Mouse (Mus musculus) mouse embryonic stem cell (cell line): ENCODE results near the gene Cenpa.

Experiments used
- in situ Hi-C, 2 experiments: fragments of 300-500 bp; cut with MboI; formaldehyde crosslinking; loops; 1 replicate in 1 of 2; 3 replicates in 1 of 2; pipeline ENCODE4 v1.14.3; 2019 to 2020; ENCODE audit warnings: low sequenced_read_pairs in 2 of 2, low pct_unique_long_range_greater_than_20kb in 1 of 2, mixed read lengths in 1 of 2; ENCODE audit not compliant: unreplicated experiment in 1 of 2

Gene Cenpa

GRCm38 (mm10) chr5:30711147-30712001 is 44.8 kb downstream of the Cenpa start, which contains the start of gene Dpysl5:
Gene Dpysl5, plus strand, starts transcription at chr5:30711564.
- in situ Hi-C loops: loop anchor here in 1 of 2 experiments (5.0 kb wide), 1 partner anchor 66 kb away; no protein-coding TSS in a partner anchor

DNA sequence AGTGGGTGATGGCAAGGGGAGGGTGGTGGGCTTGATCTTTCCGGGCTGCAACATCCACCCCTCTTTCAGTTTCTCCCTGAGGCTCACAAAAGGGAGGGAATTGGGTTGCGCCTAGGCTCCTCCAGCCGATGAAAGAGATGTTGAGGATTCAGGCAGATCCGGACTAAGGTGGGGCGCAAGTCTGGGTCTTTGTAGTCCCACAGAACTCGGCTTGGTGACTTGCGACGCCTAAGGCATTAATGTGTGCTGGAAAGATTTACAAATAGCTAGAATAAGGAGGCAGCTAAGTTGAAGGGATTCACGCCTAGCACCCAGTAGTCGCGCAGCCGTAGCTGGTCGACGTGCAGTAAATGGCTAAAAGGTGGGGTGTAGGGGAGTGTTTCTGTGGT is 45.4 kb downstream of the Cenpa start:
- in situ Hi-C loops: loop anchor here in 1 of 2 experiments (5.0 kb wide), 1 partner anchor 65 kb away; no protein-coding TSS in a partner anchor

- in situ Hi-C loops: loop anchor here in 1 of 2 experiments (5.0 kb wide), 1 partner anchor 65 kb away; no protein-coding TSS in a partner anchor
Observed at GRCm38 (mm10) chr5:30712441-30713298, 46.1 kb downstream of the Cenpa start.

DNA sequence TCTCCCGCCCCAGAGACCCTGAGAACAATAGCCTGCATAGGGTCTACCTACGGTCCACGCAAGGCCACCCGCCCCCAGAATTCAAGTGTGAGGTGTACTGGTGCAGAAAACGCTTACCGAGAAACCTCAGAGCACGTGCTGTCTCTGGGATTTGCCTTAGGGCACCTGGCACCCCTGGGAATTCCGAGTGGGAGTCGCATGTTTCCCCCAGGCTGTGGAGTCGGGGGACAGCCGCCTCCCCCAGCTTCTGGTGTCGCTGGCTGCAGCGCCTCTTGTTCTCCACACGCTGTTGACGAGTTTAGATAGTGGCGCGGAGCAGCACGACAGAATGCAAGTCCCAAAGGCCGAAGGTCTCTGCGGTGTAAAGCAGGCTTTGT is 46.7 kb downstream of the Cenpa start:
- in situ Hi-C loops: loop anchor here in 1 of 2 experiments (5.0 kb wide), 1 partner anchor 64 kb away; no protein-coding TSS in a partner anchor

DNA sequence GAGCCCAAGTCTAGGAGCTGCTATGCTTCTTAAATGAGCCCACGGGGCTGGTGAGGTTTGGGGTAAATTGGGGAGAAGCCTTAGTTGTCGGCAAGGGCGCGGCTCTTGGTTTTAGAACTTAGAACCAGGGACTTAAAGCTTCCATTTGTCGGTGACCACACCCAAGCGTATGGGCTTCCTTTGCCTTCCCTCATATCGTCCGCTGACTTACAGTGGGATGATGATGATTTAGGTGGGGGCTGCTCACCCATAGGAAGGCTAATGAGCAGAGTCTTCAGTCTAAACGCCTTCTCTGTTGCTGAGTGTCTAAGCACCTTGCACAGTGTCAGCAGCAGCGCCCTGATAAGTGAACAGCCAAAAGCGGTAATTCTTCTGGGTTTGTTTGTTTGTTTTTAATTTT is 47.1 kb downstream of the Cenpa start:
- in situ Hi-C loops: loop anchor here in 1 of 2 experiments (5.0 kb wide), 1 partner anchor 64 kb away; no protein-coding TSS in a partner anchor

DNA sequence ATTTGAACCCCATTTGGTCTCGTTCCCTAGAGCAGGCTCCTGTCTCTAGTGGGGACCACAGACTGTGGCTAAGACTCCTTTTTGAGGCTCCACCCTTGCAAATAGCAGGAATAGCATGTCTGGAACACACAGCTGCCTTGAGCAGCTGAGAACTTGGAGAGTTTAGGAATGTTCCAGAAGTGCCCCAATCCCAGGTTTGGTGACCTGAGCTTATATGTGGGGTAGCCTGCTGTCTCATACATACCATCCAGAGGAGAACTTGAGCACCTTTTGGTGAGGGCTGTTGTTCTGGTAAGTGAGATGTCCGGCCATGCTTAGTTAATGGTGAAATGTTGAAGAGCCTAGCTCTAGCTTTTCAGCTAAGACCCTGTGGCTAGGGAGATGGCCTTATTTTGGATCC is 49.7 kb downstream of the Cenpa start:
- in situ Hi-C loops: no loop called here

- in situ Hi-C loops: no loop called here
Observed at GRCm38 (mm10) chr5:30717506-30717905, 50.9 kb downstream of the Cenpa start.

DNA sequence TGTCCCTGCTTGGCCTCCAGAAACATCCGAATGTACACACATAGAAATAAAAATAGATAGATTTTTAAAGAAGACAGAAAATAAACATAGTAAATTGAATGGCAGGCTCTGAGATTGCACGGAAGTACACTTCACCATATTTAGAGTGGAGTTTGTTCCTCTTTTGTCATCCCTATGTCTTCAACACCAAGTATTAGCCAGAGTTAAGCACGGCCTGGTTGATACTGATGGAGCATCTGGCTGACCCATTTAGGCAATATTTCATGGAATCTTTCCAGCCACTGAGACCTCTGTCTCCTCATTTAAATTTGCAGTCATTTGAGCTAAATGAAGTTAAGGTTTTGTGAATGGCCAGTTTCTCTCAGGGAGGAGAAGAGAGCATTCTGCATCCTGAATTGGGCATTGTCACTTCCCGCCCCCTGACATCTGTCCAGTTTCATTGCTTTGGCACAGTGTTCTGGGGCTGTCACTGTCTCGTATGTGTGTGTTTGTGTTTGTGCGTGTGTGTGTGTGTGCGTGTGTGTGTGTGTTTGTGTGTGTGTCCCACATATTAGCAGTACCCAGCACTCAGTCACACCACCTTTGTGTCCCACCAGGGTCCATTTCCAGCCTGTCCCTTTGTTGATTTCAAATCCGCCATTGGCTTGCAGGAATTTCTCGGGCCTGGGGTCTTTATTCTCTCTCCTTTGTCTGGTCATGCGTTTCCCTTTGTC is 51.6 kb downstream of the Cenpa start:
- in situ Hi-C loops: no loop called here

DNA sequence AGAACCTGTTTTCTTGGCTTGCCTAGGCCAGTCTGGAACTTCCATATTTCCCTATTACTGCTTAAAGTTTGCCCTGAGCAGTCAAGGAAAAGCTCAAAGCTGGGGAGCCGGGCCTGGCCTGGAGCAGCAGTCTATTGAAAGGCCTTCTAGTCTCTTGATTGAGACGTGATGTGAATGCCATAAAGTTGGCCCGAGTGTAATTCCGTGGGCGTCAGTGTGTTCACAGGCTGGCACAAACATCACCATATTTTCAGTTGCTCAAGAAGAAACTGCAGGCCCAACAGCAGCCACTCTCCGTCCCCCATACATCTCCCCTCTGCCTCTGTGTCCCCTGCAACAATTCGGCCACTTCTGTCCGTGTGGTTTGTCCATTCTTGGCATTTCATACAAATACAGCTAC is 55.4 kb downstream of the Cenpa start:
- in situ Hi-C loops: no loop called here
